Mouse (Mus musculus) erythroblast, embryonic 14.5 days (primary cell): ENCODE measurements around the gene Vrk1.

ENCODE experiments used
- GATA1 ChIP-seq: IDR thresholded peaks from 2 replicates; pipeline ENCODE4 v1.6.1; 2012; ENCODE audit warnings: low read length, inconsistent platforms, mixed read lengths
- TAL1 ChIP-seq: IDR thresholded peaks from 3 replicates; pipeline ENCODE4 v1.6.1; 2012; ENCODE audit warnings: low read length, inconsistent platforms, mixed read lengths

- TF ChIP-seq GATA1 = no peak
- TF ChIP-seq TAL1 = no peak
Measured at GRCm38 (mm10) chr12:106080511-106080910, 70.5 kb downstream of the Vrk1 start.
